Comparison of ENCODE assay signal across 13 mouse cellular contexts in genomic region chr11:46741716-46742115, GRCm38 (mm10). TPM values are rescaled to one million over a fixed set of nuclear protein-coding genes. Genes with fewer than 3 reads are reported as not detected.
"Had no signal": no experiment of that assay in that cellular context is flagged by ENCODE, and none has a peak within 500 bp of the region (broad histone marks: within the 10 kb centered on the region; RNA-seq: fewer than 3 reads in every experiment).

No protein-coding gene starts in this region.

- DNase-seq: retina, postnatal 1 day; right cerebral cortex, adult 18-20 months; right cerebral cortex, postnatal 14 days; right cerebral cortex, postnatal 25 days; right cerebral cortex, postnatal 4 days; spleen, adult 18-20 months; thymus, adult 18-20 months; thymus, adult 2 months; thymus, postnatal 14 days; thymus, postnatal 25 days; thymus, postnatal 36 days; thymus, postnatal 4 days had no signal

RNA-seq across cellular contexts. Expression of gene Havcr1, which starts 6.8 kb away (rescaled TPM):
- total RNA-seq: neutrophil, adult 5-6 weeks had no signal

RNA-seq across cellular contexts. Expression of gene Timd2, which starts 34.9 kb away (rescaled TPM):
- total RNA-seq: neutrophil, adult 5-6 weeks had no signal
